Mouse (Mus musculus): ENCODE data around the gene Gm5244. TPM values are rescaled to one million over a fixed set of nuclear protein-coding genes. Genes with fewer than 3 reads are reported as not detected.

Gene Gm5244
- polyA plus RNA-seq, 1 experiment from 2014 or later, result not detected

GRCm38 (mm10) chr19:12818507-12818906 is 28.0 kb upstream of the Gm5244 start:
- Histone ChIP-seq H3K9ac (no peak overlapping the region), H3K4me3 (replicated peaks) (no peak overlapping the region), H3K27me3 (no peaks in the 10 kb centered on the region), H3K4me2 (replicated peaks) (no peak overlapping the region), H3K4me1 (no peaks in the 10 kb centered on the region), H3K27ac (replicated peaks) (no peak overlapping the region), H3K9me3 (replicated peaks) (no peaks in the 10 kb centered on the region), H3K36me3 (no peaks in the 10 kb centered on the region)
- WGBS, result 89% methylated on average over 1 of the region's 1 CpGs
- ATAC-seq (ENCODE audit: insufficient number of reproducible peaks, low FRiP score, low TSS enrichment, low read depth), result no peak

GRCm38 (mm10) chr19:12820383-12820782 is 26.1 kb upstream of the Gm5244 start:
- Histone ChIP-seq H3K4me3 (replicated peaks) (no peak overlapping the region), H3K27ac (replicated peaks) (no peak overlapping the region), H3K4me2 (replicated peaks) (no peak overlapping the region), H3K27me3 (no peaks in the 10 kb centered on the region), H3K36me3 (no peaks in the 10 kb centered on the region), H3K9me3 (replicated peaks) (no peaks in the 10 kb centered on the region), H3K9ac (no peak overlapping the region), H3K4me1 (no peaks in the 10 kb centered on the region)
- ATAC-seq (ENCODE audit: insufficient number of reproducible peaks, low FRiP score, low TSS enrichment, low read depth), result no peak
- WGBS, result 26% methylated on average over 4 of the region's 4 CpGs

DNA sequence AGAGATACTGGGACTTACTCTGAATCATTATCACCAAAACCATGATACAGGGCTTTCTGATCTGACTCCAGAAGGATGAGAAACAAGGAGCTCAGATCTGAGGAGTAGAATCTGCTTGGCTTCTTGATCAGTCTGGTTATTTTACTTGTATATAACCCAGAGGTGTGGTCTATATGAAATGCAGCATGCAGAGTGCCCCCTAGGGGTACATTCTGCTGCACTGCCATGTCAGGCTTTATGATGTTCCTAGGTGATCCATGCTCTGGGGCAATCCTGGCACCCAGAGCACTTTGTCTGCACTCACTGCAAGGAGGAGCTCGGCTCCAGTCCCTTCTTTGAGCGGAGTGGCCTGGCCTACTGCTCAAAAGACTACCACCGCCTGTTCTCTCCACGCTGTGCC is 21.9 kb upstream of the Gm5244 start:
- Histone ChIP-seq H3K27ac (replicated peaks) (no peak overlapping the region), H3K27me3 (no peaks in the 10 kb centered on the region), H3K9ac (no peak overlapping the region), H3K4me3 (replicated peaks) (no peak overlapping the region), H3K9me3 (replicated peaks) (no peaks in the 10 kb centered on the region), H3K4me1 (no peaks in the 10 kb centered on the region), H3K4me2 (replicated peaks) (no peak overlapping the region), H3K36me3 (no peaks in the 10 kb centered on the region)
- no peak for ATAC-seq (ENCODE audit: insufficient number of reproducible peaks, low FRiP score, low TSS enrichment, low read depth)
- 71% methylated on average over 4 of the region's 4 CpGs for WGBS

DNA sequence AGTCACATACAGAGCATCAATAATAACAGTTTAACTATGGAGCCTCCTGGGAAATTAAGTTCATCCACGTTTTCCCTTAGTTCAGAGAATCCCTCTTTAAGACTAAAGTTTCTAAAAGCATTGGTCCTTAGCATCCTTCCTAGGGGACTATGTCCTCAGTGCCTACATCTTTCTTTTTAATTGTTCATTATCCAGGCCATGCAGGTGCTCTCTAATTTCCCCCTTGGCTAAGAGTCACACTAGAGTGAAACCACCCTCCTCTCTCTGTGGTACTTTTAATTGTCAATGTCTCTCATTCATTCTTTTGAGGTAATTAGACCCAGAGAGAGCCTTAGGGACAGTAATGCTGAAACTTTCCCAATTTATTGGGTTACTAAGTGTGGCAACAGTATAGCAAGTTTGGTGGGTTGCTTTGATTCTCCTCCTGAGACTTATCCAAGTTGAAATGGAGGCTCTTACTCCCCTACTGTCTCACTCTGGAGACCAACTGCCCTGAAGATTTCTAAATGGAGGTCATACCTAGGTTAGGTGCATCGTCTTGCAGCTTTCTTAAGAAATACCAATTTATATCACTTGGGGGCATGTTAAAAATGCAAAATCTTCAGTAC is 15.6 kb upstream of the Gm5244 start:
- no peak overlapping the region for H3K27ac ChIP-seq (replicated peaks)
- no peak overlapping the region for H3K4me3 ChIP-seq (replicated peaks)
- H3K4me2 ChIP-seq (replicated peaks), result no peak overlapping the region
- H3K9ac ChIP-seq, result no peak overlapping the region
- H3K4me1 ChIP-seq, result no peaks in the 10 kb centered on the region
- H3K27me3 ChIP-seq, result no peaks in the 10 kb centered on the region
- no peaks in the 10 kb centered on the region for H3K36me3 ChIP-seq
- 0 out of 2 replicates have a peak, but pooled peaks have one; percentile 39 for ATAC-seq (ENCODE audit: insufficient number of reproducible peaks, low FRiP score, low TSS enrichment, low read depth)
- no peaks in the 10 kb centered on the region for H3K9me3 ChIP-seq (replicated peaks)
- WGBS, result 54% methylated on average over 2 of the region's 2 CpGs

- Histone ChIP-seq H3K4me2 (replicated peaks) (no peak overlapping the region), H3K36me3 (no peaks in the 10 kb centered on the region), H3K9ac (no peak overlapping the region), H3K27ac (replicated peaks) (no peak overlapping the region), H3K4me1 (no peaks in the 10 kb centered on the region), H3K9me3 (replicated peaks) (no peaks in the 10 kb centered on the region), H3K27me3 (no peaks in the 10 kb centered on the region), H3K4me3 (replicated peaks) (no peak overlapping the region)
- 40% methylated on average over 1 of the region's 1 CpGs for WGBS
- ATAC-seq (ENCODE audit: insufficient number of reproducible peaks, low FRiP score, low TSS enrichment, low read depth), result no peak
Measured at GRCm38 (mm10) chr19:12831559-12831958, 14.9 kb upstream of the Gm5244 start.

DNA sequence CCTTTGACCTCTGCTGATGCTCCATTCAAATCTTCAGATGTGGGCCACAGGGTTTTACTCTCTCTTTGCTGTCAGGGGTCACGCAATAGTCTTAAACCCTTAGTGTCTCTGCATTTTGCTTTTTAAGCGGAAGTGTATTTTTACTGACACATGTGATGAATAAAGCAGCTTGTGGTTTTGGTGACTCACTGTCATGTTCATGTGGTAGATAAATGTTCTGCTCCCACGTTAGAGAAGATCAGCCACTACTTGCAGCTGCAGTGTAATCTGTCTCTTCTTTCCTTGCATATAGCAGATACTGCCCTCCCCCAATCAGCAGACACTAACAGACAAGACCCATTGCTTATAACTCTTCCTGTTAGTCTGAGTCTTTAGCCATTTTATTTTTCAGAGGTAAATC is 12.9 kb upstream of the Gm5244 start:
- no peaks in the 10 kb centered on the region for H3K4me1 ChIP-seq
- no peak overlapping the region for H3K9ac ChIP-seq
- no peak overlapping the region for H3K4me2 ChIP-seq (replicated peaks)
- H3K9me3 ChIP-seq (replicated peaks), result no peaks in the 10 kb centered on the region
- WGBS, result 62% methylated on average over 3 of the region's 3 CpGs
- no peak overlapping the region for H3K4me3 ChIP-seq (replicated peaks)
- no peak overlapping the region for H3K27ac ChIP-seq (replicated peaks)
- no peaks in the 10 kb centered on the region for H3K36me3 ChIP-seq
- H3K27me3 ChIP-seq, result no peaks in the 10 kb centered on the region
- ATAC-seq (ENCODE audit: insufficient number of reproducible peaks, low FRiP score, low TSS enrichment, low read depth), result no peak

GRCm38 (mm10) chr19:12838507-12838906 is 8.0 kb upstream of the Gm5244 start:
- no peak for ATAC-seq (ENCODE audit: insufficient number of reproducible peaks, low FRiP score, low TSS enrichment, low read depth)
- WGBS, result 82% methylated on average over 1 of the region's 1 CpGs
- Histone ChIP-seq H3K4me1 (no peaks in the 10 kb centered on the region), H3K27me3 (no peaks in the 10 kb centered on the region), H3K27ac (replicated peaks) (no peak overlapping the region), H3K4me3 (replicated peaks) (no peak overlapping the region), H3K9me3 (replicated peaks) (no peaks in the 10 kb centered on the region), H3K4me2 (replicated peaks) (no peak overlapping the region), H3K36me3 (no peaks in the 10 kb centered on the region), H3K9ac (no peak overlapping the region)

GRCm38 (mm10) chr19:12856983-12857382 is 10.5 kb downstream of the Gm5244 start, which contains the start of gene Olfr1444:
TSS of gene Olfr1444 (plus strand) at chr19:12857283.
- no peak for ATAC-seq (ENCODE audit: insufficient number of reproducible peaks, low FRiP score, low TSS enrichment, low read depth)
- no peaks in the 10 kb centered on the region for H3K9me3 ChIP-seq (replicated peaks)
- H3K9ac ChIP-seq, result no peak within 1 kb of the TSS
- no peaks in the 10 kb centered on the region for H3K4me1 ChIP-seq
- no peaks in the 10 kb centered on the region for H3K36me3 ChIP-seq
- H3K4me3 ChIP-seq (replicated peaks), result no peak within 1 kb of the TSS
- no peak within 1 kb of the TSS for H3K4me2 ChIP-seq (replicated peaks)
- 61% methylated on average over 1 of the region's 1 CpGs for WGBS
- no peak within 1 kb of the TSS for H3K27ac ChIP-seq (replicated peaks)
- no peaks in the 10 kb centered on the region for H3K27me3 ChIP-seq

DNA sequence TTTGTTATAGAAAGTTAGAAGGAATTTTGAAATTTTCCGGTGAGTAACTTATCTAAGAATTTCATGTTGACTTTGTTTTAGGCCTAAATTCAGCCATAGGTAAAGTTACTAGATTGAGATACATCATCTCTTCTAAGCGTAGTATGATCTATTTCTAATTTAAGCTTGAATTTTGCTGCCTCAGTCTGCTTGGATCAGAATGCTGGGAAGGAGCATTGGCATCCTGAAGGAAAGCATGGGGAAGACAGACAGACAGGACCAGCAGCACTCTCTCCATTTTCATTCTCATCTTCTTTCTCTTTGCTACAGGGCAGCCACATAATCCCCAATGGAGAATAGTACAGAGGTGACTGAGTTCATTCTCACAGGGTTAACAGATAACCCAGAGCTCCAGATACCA is 37.1 kb downstream of the Gm5244 start, which contains the start of gene Olfr1445:
Gene Olfr1445 (plus strand): TSS at position 301 of the 400 bp plus-strand sequence.
- Histone ChIP-seq H3K27ac (replicated peaks) (no peak within 1 kb of the TSS), H3K9ac (no peak within 1 kb of the TSS), H3K4me3 (replicated peaks) (no peak within 1 kb of the TSS), H3K36me3 (no peaks in the 10 kb centered on the region), H3K27me3 (no peaks in the 10 kb centered on the region), H3K9me3 (replicated peaks) (no peaks in the 10 kb centered on the region), H3K4me2 (replicated peaks) (no peak within 1 kb of the TSS), H3K4me1 (no peaks in the 10 kb centered on the region)
- 82% methylated on average over 2 of the region's 2 CpGs for WGBS
- ATAC-seq (ENCODE audit: insufficient number of reproducible peaks, low FRiP score, low TSS enrichment, low read depth), result no peak

DNA sequence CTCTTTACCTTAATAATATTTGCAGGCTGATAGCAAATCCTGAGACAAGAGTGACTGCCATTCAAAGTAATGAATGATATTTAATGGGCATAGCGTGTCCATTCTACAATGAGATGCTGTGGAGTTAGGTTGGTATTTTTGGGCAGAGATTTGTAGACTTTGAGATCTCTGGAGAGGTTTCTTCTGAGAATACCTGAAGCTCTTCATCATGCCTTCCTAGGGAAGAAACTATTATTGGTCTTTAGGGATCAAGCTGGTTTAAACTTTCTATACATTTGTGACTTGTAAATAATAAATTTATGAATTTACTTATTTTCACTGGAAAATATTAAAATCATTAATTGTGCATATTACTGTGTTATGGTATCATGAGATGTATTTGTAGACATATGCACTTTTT is 46.9 kb downstream of the Gm5244 start, which contains the start of gene Olfr1446:
Gene Olfr1446 (minus strand): TSS at position 101 of the 400 bp plus-strand sequence.
- no peak within 1 kb of the TSS for H3K9ac ChIP-seq
- H3K36me3 ChIP-seq, result no peaks in the 10 kb centered on the region
- H3K27ac ChIP-seq (replicated peaks), result no peak within 1 kb of the TSS
- H3K9me3 ChIP-seq (replicated peaks), result no peaks in the 10 kb centered on the region
- H3K4me2 ChIP-seq (replicated peaks), result no peak within 1 kb of the TSS
- no peak within 1 kb of the TSS for H3K4me3 ChIP-seq (replicated peaks)
- 85% methylated on average over 1 of the region's 1 CpGs for WGBS
- no peaks in the 10 kb centered on the region for H3K4me1 ChIP-seq
- H3K27me3 ChIP-seq, result no peaks in the 10 kb centered on the region
- ATAC-seq (ENCODE audit: insufficient number of reproducible peaks, low FRiP score, low TSS enrichment, low read depth), result no peak

Data from embryonic facial prominence, embryonic 15.5 days (tissue).